Mouse (Mus musculus) lung, adult 2 months (tissue): ENCODE measurements around the gene Maml3.

Experiments used
- CTCF ChIP-seq: fragments of 200-500 bp; IDR thresholded peaks from 2 replicates; pipeline ENCODE4 v1.5.1; 2011; ENCODE audit warnings: mild to moderate bottlenecking, low read length, control low read depth; ENCODE audit not compliant: insufficient read depth
- POLR2A ChIP-seq: fragments of 200-500 bp; IDR thresholded peaks from 2 replicates; pipeline ENCODE4 v1.6.1; 2011; ENCODE audit warnings: low read depth, mild to moderate bottlenecking, control low read depth, low read length, borderline replicate concordance; ENCODE audit errors: extremely low read depth

GRCm38 (mm10) chr3:51647356-51647755, 457.5 kb downstream of the Maml3 start:
- TF ChIP-seq POLR2A = no peak
- TF ChIP-seq CTCF = no peak
